Mouse (Mus musculus) brain, embryonic 14.5 days (tissue): ENCODE data around the gene Prdm16.

ENCODE experiments used
- CTCF ChIP-seq: fragments of 200-500 bp; IDR thresholded peaks from 2 replicates; pipeline ENCODE4 v1.5.1; 2012; ENCODE audit warnings: inconsistent platforms, mild to moderate bottlenecking, moderate library complexity, borderline replicate concordance; ENCODE audit not compliant: insufficient read depth, insufficient read length; ENCODE audit errors: extremely low read depth
- POLR2A ChIP-seq: fragments of 200-500 bp; IDR thresholded peaks from 2 replicates; pipeline ENCODE4 v1.6.1; 2012; ENCODE audit warnings: mild to moderate bottlenecking, inconsistent platforms, borderline replicate concordance; ENCODE audit not compliant: poor library complexity, insufficient read depth, insufficient read length, severe bottlenecking; ENCODE audit errors: extremely low read depth

DNA sequence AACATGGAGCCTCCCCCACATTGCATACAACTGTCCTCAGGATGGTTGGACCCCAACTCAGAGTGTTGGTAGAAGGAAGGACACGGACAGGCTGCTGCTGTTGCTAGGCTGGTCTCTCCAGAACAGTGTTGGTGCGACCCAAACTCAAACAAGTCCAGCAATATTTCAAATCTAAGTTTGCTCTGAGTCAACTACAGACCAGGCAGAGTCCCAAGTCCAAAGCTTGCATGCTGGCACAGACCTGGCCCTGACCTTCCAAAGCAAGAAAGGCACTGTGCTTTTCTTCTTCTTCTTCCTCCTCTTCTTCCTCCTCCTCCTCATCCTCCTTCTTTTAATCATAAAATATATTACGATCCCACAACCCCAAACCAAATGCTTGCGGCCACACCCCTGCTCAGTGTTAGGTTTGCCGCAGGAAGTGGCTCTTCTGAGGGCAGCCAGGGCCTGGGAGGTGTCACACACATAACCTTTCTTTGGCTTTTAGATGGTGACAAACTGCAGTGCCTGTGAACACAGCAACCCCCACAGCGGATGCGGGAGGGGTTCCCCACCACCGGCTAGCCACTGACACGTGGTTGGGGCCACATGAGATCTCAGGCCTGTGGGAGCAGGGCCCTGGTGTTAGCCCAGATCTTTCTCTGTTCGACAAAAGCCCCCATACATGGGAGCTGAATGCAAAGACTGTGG lies 260.6 kb downstream of the Prdm16 start:
- TF ChIP-seq CTCF (no peak), POLR2A (no peak)
